Mouse (Mus musculus) left cerebral cortex, postnatal 36 days (tissue): ENCODE data around the gene Fndc11. TPM values are rescaled to one million over a fixed set of nuclear protein-coding genes. Genes with fewer than 3 reads are reported as not detected.

Source experiments
- DNase-seq, 2 experiments: peaks; one replicate each; pipeline ENCODE4 v3.0.0; 2021 to 2022; ENCODE audit warnings: low spot score in 2 of 2, mixed read lengths in 1 of 2
- intact Hi-C: fragments of 180-260 bp; cut with DNase I; formaldehyde crosslinking; loops from one replicate; pipeline ENCODE4 v1.15.1; 2025
- total RNA-seq, 2 experiments: library from RNA; stranded (reverse); gene quantifications; 2 replicates each; pipeline ENCODE4 v1.2.3; 2021

The Fndc11 gene
- total RNA-seq, 2 experiments from 2014 or later: not detected

GRCm38 (mm10) chr2:181213021-181213445 is 6.8 kb upstream of the Fndc11 start, which contains the start of gene Srms:
TSS of gene Srms (minus strand) at chr2:181213185.
- no peak for DNase-seq
- intact Hi-C loops: no loop called here

- no peak for DNase-seq
- intact Hi-C loops: no loop called here
Measured at GRCm38 (mm10) chr2:181216037-181216436, 3.8 kb upstream of the Fndc11 start.

GRCm38 (mm10) chr2:181218881-181219485 is 830 bp upstream of the Fndc11 start:
- intact Hi-C loops: no loop called here
- no peak for DNase-seq

- intact Hi-C loops: no loop called here
- no peak for DNase-seq
Measured at GRCm38 (mm10) chr2:181220361-181220760, 548 bp downstream of the Fndc11 start.

- no peak for DNase-seq
- intact Hi-C loops: no loop called here
Measured at GRCm38 (mm10) chr2:181224994-181225393, 5.2 kb downstream of the Fndc11 start.

- DNase-seq: no peak
- intact Hi-C loops: no loop called here
Measured at GRCm38 (mm10) chr2:181227122-181227521, 7.3 kb downstream of the Fndc11 start.

- DNase-seq: no peak
- intact Hi-C loops: no loop called here
Measured at GRCm38 (mm10) chr2:181228335-181228734, 8.5 kb downstream of the Fndc11 start.

GRCm38 (mm10) chr2:181231171-181231570 is 11.4 kb downstream of the Fndc11 start:
- intact Hi-C loops: no loop called here
- no peak for DNase-seq

GRCm38 (mm10) chr2:181233443-181233842 is 13.6 kb downstream of the Fndc11 start:
- intact Hi-C loops: no loop called here
- DNase-seq: no peak

- intact Hi-C loops: no loop called here
Measured at GRCm38 (mm10) chr2:181234680-181235079, 14.9 kb downstream of the Fndc11 start.

GRCm38 (mm10) chr2:181235681-181236566 is 16.1 kb downstream of the Fndc11 start:
- no peak for DNase-seq

More at GRCm38 (mm10) chr2:181234680-181235079, 14.9 kb downstream of the Fndc11 start:
- no peak for DNase-seq

GRCm38 (mm10) chr2:181237251-181238014 is 17.6 kb downstream of the Fndc11 start:
- intact Hi-C loops: no loop called here
- DNase-seq: no peak

More at GRCm38 (mm10) chr2:181235681-181236566, 16.1 kb downstream of the Fndc11 start:
- intact Hi-C loops: no loop called here

- intact Hi-C loops: no loop called here
- DNase-seq: no peak
Measured at GRCm38 (mm10) chr2:181238091-181238610, 18.3 kb downstream of the Fndc11 start.

- intact Hi-C loops: no loop called here
- no peak for DNase-seq
Measured at GRCm38 (mm10) chr2:181238861-181239260, 19.0 kb downstream of the Fndc11 start.

- DNase-seq: no peak
- intact Hi-C loops: no loop called here
Measured at GRCm38 (mm10) chr2:181239261-181239660, 19.4 kb downstream of the Fndc11 start.

GRCm38 (mm10) chr2:181240806-181241440 is 21.1 kb downstream of the Fndc11 start:
- intact Hi-C loops: no loop called here
- DNase-seq: no peak

GRCm38 (mm10) chr2:181241602-181242313 is 21.9 kb downstream of the Fndc11 start, which contains the start of gene Helz2:
TSS of gene Helz2 (minus strand) at chr2:181242027.
- intact Hi-C loops: no loop called here
- no peak for DNase-seq

GRCm38 (mm10) chr2:181242314-181242665 is 22.5 kb downstream of the Fndc11 start:
- no peak for DNase-seq
- intact Hi-C loops: no loop called here
